Mouse (Mus musculus) erythroblast, embryonic 14.5 days (primary cell): ENCODE data around the gene Socs7. TPM values are rescaled to one million over a fixed set of nuclear protein-coding genes. Genes with fewer than 3 reads are reported as not detected.

Experiments used
- H3K27me3 ChIP-seq: 2 replicates; pipeline ENCODE4 v1.6.1; 2012; ENCODE audit warnings: inconsistent platforms; ENCODE audit not compliant: control insufficient read depth
- H3K36me3 ChIP-seq: 2 replicates; pipeline ENCODE4 v1.6.1; 2012; ENCODE audit warnings: mild to moderate bottlenecking, inconsistent platforms; ENCODE audit not compliant: control insufficient read depth
- H3K4me1 ChIP-seq: 2 replicates; pipeline ENCODE4 v1.6.1; 2012; ENCODE audit warnings: inconsistent platforms; ENCODE audit not compliant: control insufficient read depth
- H3K4me3 ChIP-seq: replicated peaks from 2 replicates; pipeline ENCODE3; 2012; ENCODE audit warnings: moderate library complexity, mild to moderate bottlenecking, inconsistent platforms
- H3K9me3 ChIP-seq: 2 replicates; pipeline ENCODE4 v1.6.1; 2012; ENCODE audit warnings: low read length, inconsistent platforms, mixed read lengths; ENCODE audit not compliant: control insufficient read depth
- GATA1 ChIP-seq: IDR thresholded peaks from 2 replicates; pipeline ENCODE4 v1.6.1; 2012; ENCODE audit warnings: low read length, inconsistent platforms, mixed read lengths
- TAL1 ChIP-seq: IDR thresholded peaks from 3 replicates; pipeline ENCODE4 v1.6.1; 2012; ENCODE audit warnings: low read length, inconsistent platforms, mixed read lengths
- polyA plus RNA-seq: library from polyadenylated mRNA; stranded (reverse); fragments of >175 nt; gene quantifications from 2 replicates; pipeline ENCODE4 v1.2.3, GENCODE M21; 2012

Gene Socs7
- polyA plus RNA-seq, 1 experiment = 0.19 TPM

DNA sequence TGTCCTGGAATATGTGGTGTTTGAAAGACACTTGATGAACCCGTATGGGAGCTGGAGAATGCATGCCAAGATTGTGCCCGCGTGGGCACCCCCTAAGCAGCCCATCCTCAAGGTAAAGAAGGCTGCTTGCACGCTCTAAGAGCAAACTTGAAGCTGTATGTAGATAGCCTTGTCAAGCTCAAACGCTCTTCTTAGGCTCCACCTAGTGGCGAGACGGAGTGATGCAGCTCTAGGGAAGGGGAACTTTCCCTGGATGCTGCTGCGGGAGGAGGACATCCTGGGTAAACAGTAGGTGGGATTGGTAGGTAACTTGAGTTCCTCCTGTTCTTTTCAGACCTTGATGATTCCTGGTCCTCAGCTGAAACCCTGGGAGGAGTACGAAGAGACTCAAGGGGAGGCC is 34.2 kb upstream of the Socs7 start:
- TF ChIP-seq GATA1 (no peak), TAL1 (no peak)
- Histone ChIP-seq H3K4me3 (no peak overlapping the region), H3K9me3 (no peaks in the 10 kb centered on the region)

DNA sequence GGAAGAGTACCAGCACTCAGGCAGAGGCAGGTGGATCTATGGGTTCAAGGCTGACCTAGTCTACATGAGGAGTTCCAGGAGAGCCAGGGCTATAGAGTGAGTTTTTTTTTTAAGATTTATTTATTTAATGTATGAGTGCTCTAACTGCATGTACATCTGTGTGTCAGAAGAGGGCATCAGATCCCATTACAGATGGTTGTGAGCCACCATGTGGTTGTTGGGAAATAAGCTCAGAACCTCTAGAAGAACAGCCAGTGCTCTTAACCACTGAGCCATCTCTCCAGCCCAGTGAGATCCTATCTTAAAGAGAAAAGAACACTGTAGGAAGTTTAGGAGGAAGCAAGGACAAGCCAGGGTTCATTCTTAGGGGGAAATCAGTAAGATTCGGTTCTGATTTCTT is 32.0 kb upstream of the Socs7 start:
- TF ChIP-seq TAL1 = no peak
- Histone ChIP-seq H3K4me3 (no peak overlapping the region), H3K27me3 (peaks cover 1% of the 10 kb centered on the region), H3K36me3 (peaks cover 58% of the 10 kb centered on the region), H3K9me3 (no peaks in the 10 kb centered on the region), H3K4me1 (peaks cover 3% of the 10 kb centered on the region)

More for the DNA sequence above, 34.2 kb upstream of the Socs7 start:
- Histone ChIP-seq H3K4me1 (peaks cover 2% of the 10 kb centered on the region), H3K27me3 (no peaks in the 10 kb centered on the region), H3K36me3 (peaks cover 75% of the 10 kb centered on the region)

DNA sequence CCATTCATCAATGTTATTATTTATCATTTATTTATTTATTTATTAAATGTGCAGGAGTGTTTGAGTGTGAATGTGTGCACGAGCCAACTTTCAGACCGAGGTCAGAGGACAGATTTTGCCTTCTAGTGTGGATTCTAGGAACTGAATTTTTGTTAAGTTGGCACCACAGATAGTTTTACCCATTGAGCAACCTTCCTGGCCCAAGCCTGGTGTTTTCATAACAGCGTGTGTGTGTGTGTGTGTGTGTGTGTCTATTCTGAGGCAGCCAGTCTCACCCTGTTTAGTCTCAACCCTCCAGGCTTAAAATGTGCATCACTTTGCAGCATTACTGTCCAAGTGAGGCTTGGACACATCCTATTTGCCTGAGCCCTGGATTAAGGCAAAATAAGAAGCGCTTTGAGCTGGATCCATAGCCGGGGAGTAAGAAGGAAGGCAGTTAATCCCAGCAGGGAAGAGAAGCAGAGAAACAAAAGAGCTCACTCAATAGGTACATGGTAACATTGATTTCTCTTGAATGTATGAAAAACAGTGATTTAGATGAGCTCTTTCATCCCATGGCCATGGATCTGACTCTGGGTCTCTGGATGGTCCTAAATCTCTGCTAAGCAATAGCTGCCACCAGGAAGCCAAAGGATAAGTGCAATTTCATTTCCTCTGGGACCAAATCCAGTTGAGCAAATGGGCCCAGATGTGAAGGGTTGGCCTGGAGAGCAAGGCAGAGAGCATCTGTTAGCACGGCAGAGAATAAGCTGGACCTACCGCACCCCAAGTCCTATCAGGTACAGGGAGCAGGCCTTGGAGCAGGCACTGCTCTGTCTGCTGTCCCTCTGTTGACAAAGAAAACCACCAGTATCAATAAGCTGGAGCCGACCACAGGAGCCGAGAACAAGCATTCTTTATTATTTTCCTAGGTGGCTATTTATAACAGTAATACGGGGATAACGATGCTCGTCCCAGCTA is 30.8 kb upstream of the Socs7 start:
- TF ChIP-seq TAL1 = no peak
- TF ChIP-seq GATA1 = no peak
- no peak overlapping the region for H3K4me3 ChIP-seq
- peaks cover 3% of the 10 kb centered on the region for H3K4me1 ChIP-seq
- peaks cover 46% of the 10 kb centered on the region for H3K36me3 ChIP-seq
- no peaks in the 10 kb centered on the region for H3K9me3 ChIP-seq
- H3K27me3 ChIP-seq = peaks cover 13% of the 10 kb centered on the region

DNA sequence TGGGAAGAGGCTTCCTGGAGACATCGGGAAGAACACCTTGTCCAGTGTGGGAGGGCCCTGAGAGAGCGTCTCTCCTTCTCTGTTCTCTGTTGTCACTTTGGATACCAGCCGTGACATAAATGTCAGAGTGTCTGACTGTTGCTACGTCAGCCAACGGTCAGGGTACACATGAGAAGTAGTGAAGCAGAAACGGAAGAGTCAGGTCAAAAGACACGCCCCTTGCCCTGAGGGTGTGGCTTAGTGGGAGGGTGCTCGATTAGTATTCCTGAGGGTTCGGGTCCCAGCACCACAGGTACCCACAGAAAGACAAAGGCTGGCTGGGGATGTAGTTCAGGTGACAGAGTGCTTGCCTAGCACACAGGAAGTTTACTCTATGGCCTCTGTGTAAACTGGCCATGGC is 29.3 kb upstream of the Socs7 start:
- H3K4me3 ChIP-seq = no peak overlapping the region
- H3K9me3 ChIP-seq = no peaks in the 10 kb centered on the region
- peaks cover 3% of the 10 kb centered on the region for H3K4me1 ChIP-seq
- peaks cover 33% of the 10 kb centered on the region for H3K36me3 ChIP-seq
- TF ChIP-seq TAL1 = no peak
- no peak for TF ChIP-seq GATA1
- H3K27me3 ChIP-seq = peaks cover 28% of the 10 kb centered on the region

DNA sequence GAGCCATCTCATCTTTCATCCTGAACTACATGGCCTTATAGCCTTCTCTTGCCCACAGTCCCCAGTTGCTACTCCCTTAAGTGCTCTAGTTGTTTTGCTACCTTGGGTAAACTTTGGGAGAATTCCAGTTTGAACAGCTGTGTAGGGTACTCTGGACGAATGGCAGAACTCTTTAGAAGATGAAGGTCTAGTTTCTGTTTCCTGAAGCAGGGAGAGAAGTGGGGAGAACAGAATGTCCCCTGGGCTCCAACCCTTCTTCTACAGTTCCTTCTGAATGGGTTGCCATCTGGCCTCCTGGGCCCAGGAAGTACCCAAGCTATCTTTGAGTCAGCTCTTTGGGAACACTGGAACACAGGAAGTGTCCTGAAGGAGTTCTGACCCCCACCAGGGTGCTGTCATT is 28.5 kb upstream of the Socs7 start:
- H3K27me3 ChIP-seq = peaks cover 36% of the 10 kb centered on the region
- H3K9me3 ChIP-seq = no peaks in the 10 kb centered on the region
- H3K4me3 ChIP-seq = no peak overlapping the region
- H3K4me1 ChIP-seq = peaks cover 3% of the 10 kb centered on the region
- TF ChIP-seq TAL1 (no peak), GATA1 (no peak)
- peaks cover 24% of the 10 kb centered on the region for H3K36me3 ChIP-seq

DNA sequence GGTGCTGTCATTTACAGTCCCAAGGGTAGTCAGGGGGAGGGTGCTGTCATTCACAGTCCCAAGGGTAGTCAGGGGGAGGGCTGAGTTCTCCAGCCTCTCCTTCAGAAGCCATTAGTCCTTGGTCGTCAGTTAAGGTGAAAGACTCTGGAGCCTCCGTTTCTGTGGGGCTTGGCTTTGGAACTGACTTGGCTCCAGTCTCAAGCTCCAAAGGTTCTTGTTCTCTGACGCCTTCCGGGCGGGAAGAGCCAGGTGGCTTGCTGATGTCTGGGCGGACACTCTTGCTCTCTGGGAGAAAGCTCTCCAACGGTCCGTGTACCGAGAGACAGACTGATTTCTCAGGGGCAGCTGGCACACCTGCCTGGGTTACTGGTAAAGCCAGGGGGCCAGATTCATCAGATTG is 28.0 kb upstream of the Socs7 start:
- peaks cover 36% of the 10 kb centered on the region for H3K27me3 ChIP-seq
- H3K36me3 ChIP-seq = peaks cover 19% of the 10 kb centered on the region
- no peaks in the 10 kb centered on the region for H3K9me3 ChIP-seq
- H3K4me3 ChIP-seq = no peak overlapping the region
- H3K4me1 ChIP-seq = peaks cover 3% of the 10 kb centered on the region
- TF ChIP-seq GATA1 (no peak), TAL1 (no peak)

DNA sequence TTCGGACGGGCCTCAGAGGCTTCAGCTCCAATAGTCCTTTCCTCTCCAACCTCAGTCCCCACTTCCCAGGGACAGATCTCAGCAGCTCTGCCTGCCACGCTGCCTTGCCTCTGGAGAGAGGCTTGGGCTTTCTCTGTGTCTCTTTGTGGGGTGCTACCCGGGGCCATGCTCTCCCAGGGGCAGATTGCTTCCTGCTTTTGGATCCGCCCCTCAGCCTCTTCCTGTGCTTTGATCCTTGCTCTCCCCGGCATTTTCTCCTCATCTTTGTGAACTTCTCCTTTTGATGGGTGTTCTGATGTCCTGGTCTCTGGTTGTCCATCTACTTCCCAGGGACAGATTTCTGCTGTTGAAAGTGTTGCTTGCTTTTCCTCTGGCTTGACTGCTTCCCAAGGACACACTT is 26.1 kb upstream of the Socs7 start:
- no peaks in the 10 kb centered on the region for H3K9me3 ChIP-seq
- no peak overlapping the region for H3K4me3 ChIP-seq
- H3K27me3 ChIP-seq = peaks cover 36% of the 10 kb centered on the region
- H3K36me3 ChIP-seq = peaks cover 6% of the 10 kb centered on the region
- peaks cover 3% of the 10 kb centered on the region for H3K4me1 ChIP-seq
- TF ChIP-seq GATA1 (no peak), TAL1 (no peak)

DNA sequence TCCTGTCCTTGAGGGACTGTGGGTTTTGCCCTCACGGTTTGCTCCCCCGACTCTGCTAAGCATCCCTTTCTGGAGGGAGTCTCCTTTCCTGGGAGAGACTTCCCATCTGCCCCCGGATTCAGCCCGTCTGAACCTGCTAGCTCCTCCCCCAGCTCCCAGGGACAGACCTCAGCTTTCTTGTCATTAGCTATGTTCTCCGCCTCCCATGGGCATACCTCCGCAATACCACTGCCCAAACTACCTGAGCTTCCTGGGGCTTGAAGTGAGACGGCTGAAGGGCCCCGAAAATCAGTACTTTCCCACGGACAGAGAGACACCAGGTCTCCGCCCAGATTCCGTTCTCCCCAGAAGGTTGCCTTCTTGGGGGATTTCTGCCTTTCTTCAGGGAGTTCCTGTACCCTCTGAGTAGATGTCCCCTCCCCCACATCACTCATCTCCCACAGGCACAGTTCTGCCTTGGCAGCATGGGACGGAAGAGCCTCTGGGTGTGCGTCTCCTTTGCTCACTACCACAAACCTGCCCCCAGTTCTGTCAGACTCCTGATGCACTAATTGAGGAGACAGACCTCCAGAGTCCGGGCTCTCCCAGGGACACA is 25.5 kb upstream of the Socs7 start:
- Histone ChIP-seq H3K36me3 (peaks cover 2% of the 10 kb centered on the region), H3K27me3 (peaks cover 39% of the 10 kb centered on the region), H3K9me3 (no peaks in the 10 kb centered on the region), H3K4me1 (peaks cover 3% of the 10 kb centered on the region), H3K4me3 (no peak overlapping the region)
- TF ChIP-seq TAL1 (no peak), GATA1 (no peak)

DNA sequence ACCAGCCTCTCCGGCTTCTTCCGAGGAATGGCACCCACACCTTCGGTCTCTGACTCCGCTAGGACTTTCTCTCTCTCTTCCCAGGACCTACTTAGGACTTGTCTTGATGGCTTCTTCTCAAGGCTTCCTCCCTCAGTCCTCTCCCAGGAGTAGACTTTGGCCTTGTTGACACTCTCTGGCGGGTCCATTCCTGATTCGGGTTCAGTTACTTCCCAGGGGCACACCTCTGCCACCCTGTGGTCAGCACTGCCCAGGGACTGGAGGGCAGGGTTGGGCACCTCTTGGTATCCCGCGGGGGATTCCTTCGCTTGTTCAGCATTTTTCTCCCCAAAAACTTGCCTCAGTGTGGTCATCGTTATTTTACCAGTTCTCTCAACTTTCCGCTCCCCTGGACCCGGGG is 25.0 kb upstream of the Socs7 start:
- no peaks in the 10 kb centered on the region for H3K9me3 ChIP-seq
- no peak for TF ChIP-seq GATA1
- no peaks in the 10 kb centered on the region for H3K36me3 ChIP-seq
- H3K4me1 ChIP-seq = peaks cover 3% of the 10 kb centered on the region
- peaks cover 40% of the 10 kb centered on the region for H3K27me3 ChIP-seq
- no peak overlapping the region for H3K4me3 ChIP-seq
